Mouse (Mus musculus) ES-Bruce4 (cell line): ENCODE results near the gene Mark3.

Experiments used
- CTCF ChIP-seq: IDR thresholded peaks from one replicate; pipeline ENCODE4 v1.8.1; 2011; ENCODE audit warnings: low read depth, low read length
- POLR2A ChIP-seq: IDR thresholded peaks from one replicate; pipeline ENCODE4 v1.8.1; 2011; ENCODE audit warnings: low read length; ENCODE audit not compliant: insufficient read depth

- no peak for TF ChIP-seq CTCF
- TF ChIP-seq POLR2A: no peak
Observed at GRCm38 (mm10) chr12:111671431-111671902, 97.1 kb downstream of the Mark3 start.
